ENCODE assay signal across 8 mouse cellular contexts in genomic region chr10:67862331-67862730, GRCm38 (mm10). TPM values are rescaled to one million over a fixed set of nuclear protein-coding genes. Genes with fewer than 3 reads are reported as not detected.
DNase-seq lines count a peak whose midpoint lies in the region; ATAC-seq and TF ChIP-seq lines count a peak whose summit lies in the region.

No protein-coding gene starts in this region.

- H3K9ac ChIP-seq in heart, embryonic 11.5 days (ENCODE audit: low read depth, low read length) = no peak overlapping the region

- no peak overlapping the region for H3K4me3 ChIP-seq in gastrocnemius, adult 2 months
- no peak overlapping the region for H3K4me3 ChIP-seq in heart, embryonic 11.5 days (ENCODE audit: low read depth, low read length)
- H3K4me3 ChIP-seq in lung, adult 2 months (replicated peaks; ENCODE audit: extremely low read depth, low read depth, low read length) = no peak overlapping the region

- H3K36me3 ChIP-seq in heart, embryonic 11.5 days (ENCODE audit: control insufficient read depth, insufficient read depth, low read length) = no peaks in the 10 kb centered on the region

- no peaks in the 10 kb centered on the region for H3K9me3 ChIP-seq in heart, embryonic 11.5 days (replicated peaks; ENCODE audit: control insufficient read depth, low read length)

- WGBS in heart, embryonic 11.5 days (ENCODE audit: insufficient replicate concordance) = 9% methylated on average over 7 of the region's 7 CpGs
- WGBS in lung, adult 2 months = 12% methylated on average over 7 of the region's 7 CpGs

- H3K4me2 ChIP-seq in heart, embryonic 11.5 days = 0 out of 2 replicates have a peak overlapping the region, but pooled peaks have one; percentile 31

- no peaks in the 10 kb centered on the region for H3K4me1 ChIP-seq in heart, embryonic 11.5 days (ENCODE audit: control insufficient read depth, insufficient read depth, low read length)
- H3K4me1 ChIP-seq in lung, adult 2 months (ENCODE audit: control insufficient read depth, insufficient read depth, low read length) = no peaks in the 10 kb centered on the region

- TF ChIP-seq CTCF in gastrocnemius, adult 2 months (IDR thresholded peaks at IDR 0.05) = peak; percentile 76
- peak; percentile 21; the same call in 1 of the 2 replicates for TF ChIP-seq CTCF in lung, adult 2 months (IDR thresholded peaks at IDR 0.05; ENCODE audit: insufficient read depth, low read length)

- no peak for ATAC-seq in heart, embryonic 11.5 days (replicated peaks; ENCODE audit: insufficient number of reproducible peaks, low FRiP score, low TSS enrichment)

- H3K27ac ChIP-seq in gastrocnemius, adult 2 months = no peak overlapping the region
- H3K27ac ChIP-seq in heart, embryonic 11.5 days (ENCODE audit: low read depth, low read length) = no peak overlapping the region

- H3K27me3 ChIP-seq in heart, embryonic 11.5 days (ENCODE audit: control insufficient read depth, insufficient read depth, low read length) = no peaks in the 10 kb centered on the region

- DNase-seq in gastrocnemius, adult 2 months = no peak
- no peak for DNase-seq in gastrocnemius, postnatal 14 days
- DNase-seq in 3134 (ENCODE audit: extremely low read depth, insufficient read length, low spot score) = peak; percentile 42
- peak; percentile 46 for DNase-seq in MN1 (ENCODE audit: low spot score)
- DNase-seq in lung, adult 2 months = peak; percentile 25
- no peak for DNase-seq in Muller cell, postnatal 12 days (ENCODE audit: inconsistent ontology term)
- DNase-seq in spleen, adult 12 weeks (ENCODE audit: low spot score) = no peak

- intact Hi-C loops in gastrocnemius, adult 2 months (cut with DNase I) = loop anchor here (5.0 kb wide), 1 partner anchor 420 kb away; no protein-coding TSS in a partner anchor
- intact Hi-C loops in gastrocnemius, postnatal 14 days (cut with DNase I; ENCODE audit: low total_unique reads) = loop anchor here (5.0 kb wide), 1 partner anchor 285 kb away; no protein-coding TSS in a partner anchor

- TF ChIP-seq POLR2A in lung, adult 2 months (IDR thresholded peaks at IDR 0.05; ENCODE audit: borderline replicate concordance, extremely low read depth, low read depth, low read length) = no peak

RNA-seq across cellular contexts. Expression of gene Zfp365, which starts 50.1 kb away (rescaled TPM):
- total RNA-seq in gastrocnemius, adult 2 months (2021) = under 1 TPM; 0.15 to 0.36 TPM
- under 1 TPM; 0.33 to 0.41 TPM for total RNA-seq in gastrocnemius, postnatal 14 days (2021)
- 0.76 and 0.77 TPM in 2 replicates for polyA plus RNA-seq in heart, embryonic 11.5 days (2014; fragmentation: Nextera tagmentation; extraction: Ambion mirVana)
- polyA plus RNA-seq in lung, adult 2 months (2012; rRNA removed) = 5.0 and 5.1 TPM in 2 replicates

Comparison
In these comparisons a context has a peak if more than half of its experiments do, and no peak if none do; other contexts are left out.
1. DNase-seq: peak in 3134 (single experiment), MN1 (single experiment) and lung, adult 2 months (single experiment); none in gastrocnemius, adult 2 months (single experiment), gastrocnemius, postnatal 14 days (single experiment), Muller cell, postnatal 12 days (single experiment) and spleen, adult 12 weeks (single experiment).